Mouse (Mus musculus) layer of hippocampus, adult 18-20 months (tissue): ENCODE data around the gene Scrg1. TPM values are rescaled to one million over a fixed set of nuclear protein-coding genes. Genes with fewer than 3 reads are reported as not detected.

Experiments
- DNase-seq, 2 experiments: peaks; one replicate each; pipeline ENCODE4 v3.0.0; 2022; ENCODE audit warnings: low spot score in 2 of 2
- total RNA-seq, 2 experiments: library from RNA; stranded (reverse); gene quantifications; 2 replicates each; pipeline ENCODE4 v1.2.3; 2021

The Scrg1 gene
- total RNA-seq, 2 experiments from 2014 or later = 60.7 to 68.0 TPM

- no peak for DNase-seq
These were observed 3.8 kb upstream of the Scrg1 start for GRCm38 (mm10) chr8:57451896-57452295.

GRCm38 (mm10) chr8:57453361-57453760 lies 2.4 kb upstream of the Scrg1 start:
- no peak for DNase-seq

GRCm38 (mm10) chr8:57457152-57457551 lies 1.4 kb downstream of the Scrg1 start:
- peak; percentile 15 to 63 for DNase-seq

- DNase-seq = no peak
These were observed 2.2 kb downstream of the Scrg1 start for GRCm38 (mm10) chr8:57457942-57458341.

GRCm38 (mm10) chr8:57462839-57463238 lies 7.1 kb downstream of the Scrg1 start:
- DNase-seq = no peak

- DNase-seq = no peak
These were observed 8.0 kb downstream of the Scrg1 start for GRCm38 (mm10) chr8:57463757-57464156.

- DNase-seq = no peak
These were observed 12.9 kb downstream of the Scrg1 start for GRCm38 (mm10) chr8:57468624-57469023.

- no peak for DNase-seq
These were observed 15.1 kb downstream of the Scrg1 start for GRCm38 (mm10) chr8:57470863-57471262.

GRCm38 (mm10) chr8:57473751-57474150 lies 18.0 kb downstream of the Scrg1 start:
- no peak for DNase-seq

- DNase-seq = no peak
These were observed 22.7 kb downstream of the Scrg1 start for GRCm38 (mm10) chr8:57478406-57478805.

- no peak for DNase-seq
These were observed 24.0 kb downstream of the Scrg1 start for GRCm38 (mm10) chr8:57479700-57480099.

- no peak for DNase-seq
These were observed 24.9 kb downstream of the Scrg1 start for GRCm38 (mm10) chr8:57480606-57481005.

- peak; percentile 34 to 53 for DNase-seq
These were observed 31.0 kb downstream of the Scrg1 start for GRCm38 (mm10) chr8:57486491-57487440.

GRCm38 (mm10) chr8:57487441-57488155 lies 31.9 kb downstream of the Scrg1 start, which contains the start of gene Sap30:
TSS of gene Sap30 (minus strand) at chr8:57487860.
- DNase-seq = peak; percentile 98 to 99

GRCm38 (mm10) chr8:57488312-57488765 lies 32.6 kb downstream of the Scrg1 start:
- peak; percentile 13 to 47 for DNase-seq

- no peak for DNase-seq
These were observed 33.6 kb downstream of the Scrg1 start for GRCm38 (mm10) chr8:57489366-57489765.

- no peak for DNase-seq
These were observed 34.2 kb downstream of the Scrg1 start for GRCm38 (mm10) chr8:57489896-57490295.

GRCm38 (mm10) chr8:57491873-57492272 lies 36.1 kb downstream of the Scrg1 start:
- no peak for DNase-seq

- no peak for DNase-seq
These were observed 42.7 kb downstream of the Scrg1 start for GRCm38 (mm10) chr8:57498494-57498846.

- DNase-seq = peak; percentile 33 to 52
These were observed 43.3 kb downstream of the Scrg1 start for GRCm38 (mm10) chr8:57498847-57499511.

GRCm38 (mm10) chr8:57503641-57504040 lies 47.9 kb downstream of the Scrg1 start:
- peak in 1 of 2 experiments; percentile 54 for DNase-seq
